Mouse (Mus musculus): ENCODE data around the gene Eng. TPM values are rescaled to one million over a fixed set of nuclear protein-coding genes. Genes with fewer than 3 reads are reported as not detected.
A peak's percentile ranks its signal among the peaks of the same experiment; 100 is the strongest.

Eng gene
- total and polyA plus RNA-seq, 3 experiments, result 100 to 266 (median 128) TPM

- no peak for DNase-seq
These were observed 34.7 kb downstream of the Eng start for GRCm38 (mm10) chr2:32680961-32681650.

DNA sequence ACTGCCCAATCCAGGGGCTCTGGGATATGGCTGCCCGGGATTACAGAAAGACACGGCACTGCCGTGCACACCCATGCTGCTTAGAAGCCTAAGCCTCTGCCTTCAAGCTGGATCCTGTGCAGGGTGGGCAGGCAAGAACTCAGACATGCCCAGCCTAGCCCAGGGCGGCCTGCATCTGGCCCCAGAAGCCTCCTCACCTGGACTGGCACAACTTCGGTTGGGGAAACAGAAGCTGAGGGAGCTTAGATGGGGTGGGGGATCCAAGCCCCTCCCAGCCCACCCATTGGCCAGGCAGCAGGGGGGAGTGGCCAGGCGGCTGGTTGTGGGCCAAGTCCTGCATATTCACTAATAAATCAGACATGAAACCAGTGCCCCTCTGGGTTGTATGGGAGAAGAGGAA lies 35.4 kb downstream of the Eng start:
- no peak for DNase-seq

DNA sequence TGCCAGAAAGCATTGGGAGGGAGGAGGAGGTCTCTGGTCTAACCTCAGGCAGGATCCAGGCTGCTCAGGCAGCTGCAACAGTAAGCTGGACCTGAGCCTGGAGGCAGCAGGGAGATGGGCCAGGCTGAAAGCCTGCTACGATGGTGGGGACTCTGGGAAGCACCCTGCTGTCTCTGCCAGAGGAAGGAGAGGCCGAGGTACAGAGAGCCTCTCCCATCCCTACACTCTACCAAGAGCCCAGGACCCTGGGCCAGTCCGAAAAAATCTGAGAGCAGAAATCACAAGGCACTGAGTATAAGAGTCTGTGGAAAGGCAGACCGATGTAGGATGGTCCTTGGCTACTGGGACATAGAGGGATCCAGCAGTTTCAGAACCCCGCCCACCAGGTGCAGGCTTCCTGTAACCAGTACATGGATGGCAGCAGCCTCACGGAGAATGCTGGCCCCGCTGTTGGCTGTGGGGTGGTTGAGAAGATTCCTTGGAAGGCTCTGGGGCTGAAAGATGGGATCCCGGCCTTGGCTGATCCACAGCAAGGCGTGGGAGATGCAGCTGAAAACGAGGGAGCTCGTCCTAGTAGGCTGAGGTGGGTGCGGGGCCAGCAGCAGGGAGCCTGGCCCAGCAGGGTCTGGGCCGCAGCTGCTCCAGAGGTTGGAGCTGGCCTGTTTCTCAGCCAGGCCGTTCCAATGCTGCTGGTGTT lies 36.5 kb downstream of the Eng start:
- DNase-seq, result no peak

DNA sequence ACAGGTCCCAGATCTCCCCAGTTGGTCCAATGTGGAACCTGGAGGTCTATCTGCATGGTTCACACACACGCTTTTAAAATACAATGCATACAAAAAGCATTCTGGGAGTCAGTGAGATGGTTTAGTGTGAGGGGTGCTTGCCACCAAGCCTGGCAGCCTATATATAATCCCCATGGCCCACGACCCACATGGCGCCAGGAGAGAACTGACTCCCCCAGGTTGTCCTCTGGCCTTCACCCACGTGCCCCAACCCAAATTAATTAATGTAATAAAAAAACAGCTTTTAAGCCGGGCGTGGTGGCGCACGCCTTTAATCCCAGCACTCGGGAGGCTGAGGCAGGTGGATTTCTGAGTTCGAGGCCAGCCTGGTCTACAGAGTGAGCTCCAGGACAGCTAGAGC lies 37.3 kb downstream of the Eng start:
- DNase-seq, result no peak

DNA sequence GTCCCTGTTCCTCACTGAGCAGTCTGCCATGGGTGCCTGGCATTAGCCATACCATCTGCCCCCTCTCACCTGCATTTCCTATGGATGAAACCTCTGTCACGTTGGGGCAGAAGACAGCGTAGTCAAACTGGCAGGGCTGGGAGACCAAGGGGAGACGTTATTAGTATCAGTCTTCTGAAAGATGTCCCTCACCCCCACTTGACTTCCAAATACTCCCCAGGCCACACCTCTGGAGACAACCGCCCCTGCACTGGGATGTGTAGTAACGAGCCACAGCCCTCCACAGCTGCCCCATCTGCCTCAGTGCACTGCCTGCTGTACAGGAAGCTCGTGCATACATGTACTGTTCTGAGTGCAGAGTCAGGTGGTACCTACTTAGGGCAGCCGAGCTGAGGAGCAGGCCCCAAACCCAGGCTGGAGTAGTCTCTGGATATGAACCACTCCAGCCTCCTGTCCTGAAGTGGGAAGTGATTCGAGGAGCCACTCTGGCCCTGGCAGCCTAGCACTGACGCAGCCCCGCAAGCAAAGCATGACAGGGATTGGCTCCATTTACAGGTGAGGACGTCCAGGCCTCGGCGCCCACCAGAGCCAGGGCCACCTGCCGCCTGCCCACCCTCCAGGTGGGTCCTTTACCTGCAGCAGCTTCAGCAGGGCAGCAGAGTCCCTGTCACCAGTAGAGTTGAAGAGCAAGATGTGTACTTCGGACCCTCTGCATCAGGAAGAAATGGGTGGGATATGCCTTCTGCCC lies 38.5 kb downstream of the Eng start:
- no peak for DNase-seq

DNA sequence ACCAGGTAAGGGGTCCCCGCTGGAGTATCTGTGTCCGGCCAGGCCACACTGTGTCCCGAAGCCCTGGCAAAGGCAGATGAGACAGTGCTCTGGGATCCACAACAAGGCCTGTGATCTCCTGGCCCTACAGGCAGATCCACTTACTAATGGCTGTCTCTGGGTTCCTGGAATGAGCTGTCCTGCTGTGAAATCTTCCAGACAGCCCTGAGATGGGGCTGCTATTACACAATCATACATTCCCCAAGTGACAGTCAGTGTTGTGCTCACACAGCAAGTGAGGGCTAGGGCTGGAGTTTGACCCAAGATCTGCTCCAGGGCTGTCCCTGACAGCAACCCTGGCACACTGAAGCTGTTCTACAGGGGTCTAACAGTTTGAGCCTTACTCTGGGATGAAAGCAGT lies 39.4 kb downstream of the Eng start:
- DNase-seq, result peak; percentile 79

DNA sequence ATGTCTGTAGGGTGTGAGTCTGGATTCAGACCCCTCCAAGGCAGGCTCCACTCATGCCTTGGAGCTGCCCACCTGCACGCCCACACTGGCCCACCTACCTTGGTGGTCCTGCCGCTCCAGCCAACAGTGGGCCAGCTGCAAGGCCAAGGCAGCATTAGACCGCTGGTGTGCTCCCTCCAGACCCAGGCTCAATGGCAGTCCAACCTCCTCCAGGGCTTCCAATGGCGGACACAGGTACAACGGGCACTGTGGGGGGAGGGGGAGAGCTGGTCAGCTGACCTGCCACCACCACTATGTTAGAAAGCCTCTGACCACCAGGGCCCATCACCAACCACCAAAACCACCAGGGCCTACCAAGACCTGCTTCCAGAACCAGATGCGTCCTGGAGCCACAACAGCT lies 40.2 kb downstream of the Eng start:
- DNase-seq, result no peak

GRCm38 (mm10) chr2:32687562-32687961 lies 41.2 kb downstream of the Eng start:
- DNase-seq, result no peak

DNA sequence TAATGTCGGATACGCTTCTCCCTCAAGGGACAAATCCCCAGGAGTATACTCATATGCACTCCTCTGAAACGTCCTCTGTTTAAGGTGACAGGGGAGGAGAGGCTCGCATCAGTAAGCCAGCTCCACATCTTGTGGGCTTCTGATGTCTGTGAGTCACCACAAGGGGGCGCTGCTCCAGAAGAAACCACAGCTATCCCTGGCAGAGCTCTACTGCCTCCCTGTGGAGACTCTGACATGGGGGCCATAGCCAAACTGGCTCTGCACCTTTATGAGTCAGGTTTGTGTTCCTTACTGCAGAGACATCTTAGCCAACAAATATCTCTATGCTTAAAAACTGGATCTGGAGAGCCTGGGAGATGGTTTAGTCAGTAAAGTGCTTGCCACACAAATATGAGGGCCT lies 43.0 kb downstream of the Eng start:
- DNase-seq, result peak; percentile 87

- DNase-seq, result no peak
These were observed 44.6 kb downstream of the Eng start for GRCm38 (mm10) chr2:32691041-32691440.

DNA sequence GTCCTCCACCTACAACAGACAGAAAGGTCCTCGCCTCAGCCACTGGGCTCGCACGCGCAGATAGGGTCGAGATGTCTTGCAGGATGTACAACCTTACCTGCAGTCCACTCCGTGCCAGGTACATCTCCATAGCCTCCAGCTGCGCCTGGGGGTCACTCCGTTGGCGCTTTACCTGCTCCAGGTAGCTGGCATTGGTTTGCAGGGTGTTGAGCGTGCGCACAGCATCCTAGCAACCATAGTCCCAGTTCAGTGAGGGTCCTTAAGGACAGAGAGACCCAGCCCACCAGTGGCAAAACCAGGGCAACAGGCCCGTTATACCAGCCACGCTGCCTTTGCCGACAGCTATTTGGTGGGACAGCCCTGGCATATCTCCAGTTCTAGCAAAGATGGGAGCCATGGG lies 46.1 kb downstream of the Eng start:
- no peak for DNase-seq

DNA sequence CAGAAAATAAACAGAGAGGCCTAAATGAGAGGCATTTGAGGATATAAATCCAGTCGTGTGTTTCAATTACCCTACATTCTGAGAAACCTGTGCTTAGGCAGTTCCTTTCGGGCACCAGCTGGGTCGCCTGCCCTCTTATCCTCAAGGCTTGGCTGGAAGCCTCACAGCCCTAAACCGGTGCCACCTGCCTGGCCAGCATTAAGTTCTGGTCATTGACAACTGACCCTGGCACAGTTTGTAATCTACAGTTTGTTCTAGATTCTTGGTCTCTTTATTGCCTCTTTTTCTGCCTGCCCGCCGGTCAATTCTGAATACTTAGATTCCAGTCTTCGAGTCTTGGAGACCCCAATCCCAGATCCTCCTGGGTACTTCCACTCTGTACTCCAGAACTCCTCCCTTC lies 46.9 kb downstream of the Eng start:
- no peak for DNase-seq

DNA sequence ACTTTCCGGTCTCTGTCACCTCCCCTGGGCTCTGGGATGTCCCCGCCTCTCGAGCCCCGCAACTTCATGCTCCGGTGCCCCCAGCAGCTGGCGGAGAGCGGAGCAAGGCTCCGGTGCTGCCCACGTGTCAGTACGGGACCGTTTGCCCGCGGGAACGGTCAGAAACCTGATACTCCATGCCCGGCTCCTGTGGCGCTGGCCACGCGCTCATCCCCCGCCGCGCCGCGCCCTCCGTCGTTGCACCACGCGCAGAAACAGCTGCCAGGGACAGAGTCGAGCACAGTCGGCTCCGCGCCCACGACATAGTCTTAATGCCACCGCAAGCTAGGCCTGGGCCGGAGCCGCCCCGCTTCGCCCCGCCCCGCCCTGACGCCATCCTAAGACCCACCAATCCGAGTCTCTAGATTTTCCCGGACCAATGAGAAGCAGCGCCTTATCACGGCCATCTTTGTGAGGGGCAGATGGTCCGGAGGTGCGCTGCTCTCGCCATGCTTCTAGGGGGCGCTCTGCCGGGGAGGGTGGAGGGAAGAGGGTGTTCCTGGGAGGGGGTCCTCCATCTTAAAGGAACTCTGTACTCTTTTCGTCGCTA lies 47.5 kb downstream of the Eng start:
- DNase-seq, result peak; percentile 97

GRCm38 (mm10) chr2:32694691-32695090 lies 48.3 kb downstream of the Eng start:
- DNase-seq, result no peak

GRCm38 (mm10) chr2:32699680-32700079 lies 53.3 kb downstream of the Eng start:
- DNase-seq, result no peak

DNA sequence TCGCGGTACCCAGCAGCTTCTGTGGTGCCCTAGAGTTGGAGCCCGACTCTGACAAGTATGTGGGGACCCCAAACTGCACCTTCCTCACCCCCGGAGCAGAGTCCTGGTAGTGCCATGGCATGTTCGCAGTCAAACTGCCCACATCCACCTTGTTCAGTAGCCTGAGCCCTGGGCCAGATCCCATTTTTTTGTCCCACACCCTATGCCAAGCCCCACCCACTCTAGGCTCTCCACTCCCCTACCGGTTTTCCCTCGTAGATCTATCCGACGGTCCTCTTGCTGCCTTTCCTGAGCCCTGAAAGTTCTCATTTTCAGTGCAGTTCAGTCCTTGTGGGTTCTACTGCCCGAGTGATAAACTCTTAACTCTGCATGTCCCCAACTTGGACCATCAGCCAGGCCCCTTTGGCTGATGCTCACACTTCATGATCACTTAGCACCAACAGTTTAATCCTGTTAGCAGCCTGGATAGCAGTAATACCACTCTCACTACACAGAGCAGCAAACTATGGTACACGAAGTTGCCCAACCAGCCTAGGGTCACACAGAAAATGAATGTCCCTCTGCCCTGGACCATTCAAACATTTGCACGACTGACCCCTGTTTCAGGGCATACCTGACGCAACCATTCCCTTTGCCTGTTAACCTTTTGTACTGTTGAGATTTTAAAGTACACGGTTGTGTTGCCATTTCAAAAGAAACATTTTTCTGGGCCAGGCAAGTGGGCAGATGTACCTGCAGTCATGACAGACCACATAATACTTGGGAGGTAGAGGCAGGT lies 54.8 kb downstream of the Eng start:
- DNase-seq, result no peak

DNA sequence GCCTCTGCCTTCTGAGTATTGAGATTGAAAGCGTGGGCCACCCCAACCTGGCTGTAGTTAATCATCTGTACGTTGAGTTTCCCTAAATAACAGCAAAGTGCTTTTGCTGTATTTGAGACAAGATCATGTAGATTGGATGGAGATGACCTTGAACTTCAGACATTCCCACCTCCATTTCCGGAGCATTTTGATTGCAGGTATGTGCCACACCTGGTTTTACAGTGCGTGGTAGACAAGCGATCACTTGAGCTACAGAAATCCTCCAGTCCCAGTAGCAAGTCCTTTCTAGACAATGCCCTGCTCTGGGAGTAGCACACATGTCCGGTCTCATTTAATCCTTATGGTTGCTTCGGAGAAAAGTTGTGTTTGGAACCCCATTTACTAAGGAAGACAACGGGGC lies 56.7 kb downstream of the Eng start:
- no peak for DNase-seq

- no peak for DNase-seq
These were observed 57.6 kb downstream of the Eng start, which contains the start of gene Fpgs for GRCm38 (mm10) chr2:32704021-32704421. Fpgs (minus strand) TSS chr2:32704145.

GRCm38 (mm10) chr2:32705018-32705417 lies 58.6 kb downstream of the Eng start:
- no peak for DNase-seq

DNA sequence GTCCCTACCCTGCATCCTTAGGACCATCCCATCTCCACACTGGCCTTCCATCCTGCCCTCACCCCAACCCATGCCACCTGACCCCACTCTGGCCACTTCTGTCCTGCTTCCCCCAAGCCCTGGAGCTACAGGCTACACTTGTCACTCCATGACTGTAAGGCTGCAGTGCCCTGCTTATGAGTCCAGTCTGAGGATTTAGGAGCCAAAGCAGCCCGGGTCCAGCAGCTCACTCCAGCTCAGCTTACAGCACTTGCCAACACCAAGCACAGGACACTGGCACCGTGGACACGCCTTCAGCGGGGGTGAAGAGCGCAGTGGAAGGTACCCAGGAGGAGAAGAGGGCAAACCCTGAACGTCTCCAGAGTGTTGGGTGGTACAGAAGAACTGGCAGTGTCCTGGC lies 60.6 kb downstream of the Eng start:
- DNase-seq, result no peak

- DNase-seq, result no peak
These were observed 62.2 kb downstream of the Eng start for GRCm38 (mm10) chr2:32708643-32709042.

Data from adrenal gland, adult 2 months (tissue).